Mouse (Mus musculus) brain, embryonic 14.5 days (tissue): Measurements from ENCODE around the gene Gm49776.

Experiments used
- CTCF ChIP-seq: fragments of 200-500 bp; IDR thresholded peaks from 2 replicates; pipeline ENCODE4 v1.5.1; 2012; ENCODE audit warnings: inconsistent platforms, mild to moderate bottlenecking, moderate library complexity, borderline replicate concordance; ENCODE audit not compliant: insufficient read depth, insufficient read length; ENCODE audit errors: extremely low read depth
- POLR2A ChIP-seq: fragments of 200-500 bp; IDR thresholded peaks from 2 replicates; pipeline ENCODE4 v1.6.1; 2012; ENCODE audit warnings: mild to moderate bottlenecking, inconsistent platforms, borderline replicate concordance; ENCODE audit not compliant: poor library complexity, insufficient read depth, insufficient read length, severe bottlenecking; ENCODE audit errors: extremely low read depth

- TF ChIP-seq CTCF: no peak
- TF ChIP-seq POLR2A: no peak
Measured at GRCm38 (mm10) chr16:18227897-18228422, 30.2 kb downstream of the Gm49776 start.
